Mouse (Mus musculus): Measurements from ENCODE around the gene Tmem91.

DNA sequence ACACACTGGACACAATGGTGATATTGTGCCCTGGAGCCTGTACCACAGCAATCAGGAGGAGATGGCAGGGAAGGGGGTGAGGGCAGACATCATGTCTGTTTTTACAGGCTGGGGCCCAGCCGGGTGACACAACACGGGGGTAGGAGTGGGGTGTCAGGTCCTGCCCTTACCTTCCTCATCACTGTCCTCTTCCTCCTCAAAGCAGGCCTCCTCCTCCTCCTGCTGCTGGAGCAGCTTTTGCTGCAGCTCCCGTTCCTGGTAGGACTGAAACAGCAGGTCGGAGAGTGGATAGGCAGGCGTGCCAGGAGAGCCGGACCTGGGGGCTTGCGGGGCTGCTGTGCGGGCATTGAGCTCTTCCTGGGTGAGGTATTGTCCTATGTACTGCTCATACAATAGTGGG, 39.6 kb upstream of the Tmem91 start:
- TF ChIP-seq USF2 (conservative IDR thresholded peaks at IDR 0.05; ENCODE audit: low read depth, low read length) (no peak), POLR2A (IDR thresholded peaks at IDR 0.05; ENCODE audit: low read depth, low read length) (no peak), TCF12 (IDR thresholded peaks at IDR 0.05; ENCODE audit: low read depth, low read length) (no peak), ZC3H11A (IDR thresholded peaks at IDR 0.05; ENCODE audit: low read depth, low read length) (no peak), NRF1 (IDR thresholded peaks at IDR 0.05; ENCODE audit: low read depth, low read length) (no peak), CTCF (conservative IDR thresholded peaks at IDR 0.05 in 1 of 2, IDR thresholded peaks at IDR 0.05 in 1 of 2; ENCODE audit: low read depth in 2 of 2, low read length in 2 of 2) (no peak), ZMIZ1 (IDR thresholded peaks at IDR 0.05; ENCODE audit: low read depth, low read length) (no peak), MAZ (IDR thresholded peaks at IDR 0.05; ENCODE audit: low read depth, low read length) (no peak), JUND (conservative IDR thresholded peaks at IDR 0.05; ENCODE audit: low read depth, low read length) (no peak), POLR2AphosphoS2 (IDR thresholded peaks at IDR 0.05; ENCODE audit: low read depth, low read length) (no peak), GABPA (IDR thresholded peaks at IDR 0.05; ENCODE audit: insufficient replicate concordance, low read depth, low read length) (no peak), E2F4 (IDR thresholded peaks at IDR 0.05; ENCODE audit: insufficient replicate concordance, low read depth, low read length) (no peak), EP300 (IDR thresholded peaks at IDR 0.05; ENCODE audit: low read length) (no peak)
